Mouse (Mus musculus) layer of hippocampus, adult 2 months (tissue): ENCODE measurements at regions not wholly inside any gene's neighbourhood (a gene's known extent, or its start where the extent isn't known, plus 50 kb on each side); places are given as distances from the start of the nearest gene placed in this dataset.
"Not testable (repeated sequence)": the region's sequence is repeated elsewhere in the genome, so short reads cannot be mapped to it uniquely, and the experiment has no call there.

Experiments used
- DNase-seq, 2 experiments: peaks; one replicate each; pipeline ENCODE4 v3.0.0; 2022; ENCODE audit warnings: low spot score in 2 of 2
- H3K27ac ChIP-seq: fragments of 200-600 bp; 2 replicates; pipeline ENCODE4 v1.8.1; 2022
- H3K4me3 ChIP-seq: fragments of 200-600 bp; 2 replicates; pipeline ENCODE4 v1.8.1; 2022; ENCODE audit warnings: mild to moderate bottlenecking
- CTCF ChIP-seq: fragments of 200-600 bp; conservative IDR thresholded peaks from 2 replicates; pipeline ENCODE4 v1.8.1; 2022; ENCODE audit warnings: antibody characterized with exemption, mild to moderate bottlenecking, moderate library complexity

- no peak for TF ChIP-seq CTCF
- H3K27ac ChIP-seq: no peak overlapping the region
- no peak for DNase-seq
- H3K4me3 ChIP-seq: no peak overlapping the region
Observed at GRCm38 (mm10) chr2:181930037-181930436, 60.9 kb upstream of the Gm14496 start.

- DNase-seq, H3K4me3 ChIP-seq, H3K27ac ChIP-seq: not testable (repeated sequence)
Observed at GRCm38 (mm10) chr2:181930538-181930937, 60.4 kb upstream of the Gm14496 start.

- H3K27ac ChIP-seq, H3K4me3 ChIP-seq: not testable (repeated sequence)
- DNase-seq: peak; percentile 46 to 49
Observed at GRCm38 (mm10) chr2:181931077-181931815, 59.7 kb upstream of the Gm14496 start.

- TF ChIP-seq CTCF: no peak
- no peak for DNase-seq
- Histone ChIP-seq H3K27ac (no peak overlapping the region), H3K4me3 (no peak overlapping the region)
Observed at GRCm38 (mm10) chr2:181931918-181932605, 58.9 kb upstream of the Gm14496 start.
